Mouse (Mus musculus) embryo, embryonic 10.5 days (tissue): ENCODE results near the gene Znhit6.

ENCODE experiments used
- DNase-seq: peaks from one replicate; pipeline ENCODE4 v3.0.0-alpha.2; 2015; ENCODE audit warnings: low spot score

The Znhit6 gene

GRCm38 (mm10) chr3:145605437-145606123 is 29.6 kb downstream of the Znhit6 start:
- DNase-seq, result no peak

- no peak for DNase-seq
These were observed 32.3 kb downstream of the Znhit6 start for GRCm38 (mm10) chr3:145608320-145608719.

- peak; percentile 71 for DNase-seq
These were observed 36.7 kb downstream of the Znhit6 start for GRCm38 (mm10) chr3:145612662-145613061.

- DNase-seq, result no peak
These were observed 37.2 kb downstream of the Znhit6 start for GRCm38 (mm10) chr3:145613234-145613633.

- peak; percentile 48 for DNase-seq
These were observed 38.5 kb downstream of the Znhit6 start for GRCm38 (mm10) chr3:145614362-145615115.

- no peak for DNase-seq
These were observed 42.3 kb downstream of the Znhit6 start for GRCm38 (mm10) chr3:145618299-145618698.

- no peak for DNase-seq
These were observed 43.8 kb downstream of the Znhit6 start for GRCm38 (mm10) chr3:145619621-145620365.

- no peak for DNase-seq
These were observed 45.2 kb downstream of the Znhit6 start for GRCm38 (mm10) chr3:145621209-145621608.

- no peak for DNase-seq
These were observed 47.0 kb downstream of the Znhit6 start for GRCm38 (mm10) chr3:145623047-145623446.

- DNase-seq, result no peak
These were observed 48.8 kb downstream of the Znhit6 start for GRCm38 (mm10) chr3:145624786-145625185.

GRCm38 (mm10) chr3:145625546-145625945 is 49.5 kb downstream of the Znhit6 start:
- no peak for DNase-seq

- DNase-seq, result no peak
These were observed 50.1 kb downstream of the Znhit6 start for GRCm38 (mm10) chr3:145626063-145626462.

- DNase-seq, result peak; percentile 71
These were observed 51.8 kb downstream of the Znhit6 start for GRCm38 (mm10) chr3:145627830-145628229.

- DNase-seq, result no peak
These were observed 52.6 kb downstream of the Znhit6 start for GRCm38 (mm10) chr3:145628643-145629042.

GRCm38 (mm10) chr3:145632888-145633287 is 56.9 kb downstream of the Znhit6 start:
- peak; percentile 39 for DNase-seq

GRCm38 (mm10) chr3:145634002-145634710 is 58.2 kb downstream of the Znhit6 start:
- DNase-seq, result no peak

- DNase-seq, result no peak
These were observed 64.2 kb downstream of the Znhit6 start for GRCm38 (mm10) chr3:145640170-145640569.

GRCm38 (mm10) chr3:145640583-145640982 is 64.6 kb downstream of the Znhit6 start:
- DNase-seq, result no peak

- DNase-seq, result no peak
These were observed 65.2 kb downstream of the Znhit6 start for GRCm38 (mm10) chr3:145641036-145641685.

- no peak for DNase-seq
These were observed 65.9 kb downstream of the Znhit6 start for GRCm38 (mm10) chr3:145641878-145642277.

- no peak for DNase-seq
These were observed 66.9 kb downstream of the Znhit6 start for GRCm38 (mm10) chr3:145642861-145643260.

GRCm38 (mm10) chr3:145645463-145645862 is 69.5 kb downstream of the Znhit6 start:
- DNase-seq, result peak; percentile 37
